Mouse (Mus musculus) right cerebral cortex, adult 18-20 months (tissue): Measurements from ENCODE around the gene Zfpl1.

ENCODE experiments used
- DNase-seq: peaks from one replicate; pipeline ENCODE4 v3.0.0; 2022; ENCODE audit warnings: mixed read lengths

Gene Zfpl1

DNA sequence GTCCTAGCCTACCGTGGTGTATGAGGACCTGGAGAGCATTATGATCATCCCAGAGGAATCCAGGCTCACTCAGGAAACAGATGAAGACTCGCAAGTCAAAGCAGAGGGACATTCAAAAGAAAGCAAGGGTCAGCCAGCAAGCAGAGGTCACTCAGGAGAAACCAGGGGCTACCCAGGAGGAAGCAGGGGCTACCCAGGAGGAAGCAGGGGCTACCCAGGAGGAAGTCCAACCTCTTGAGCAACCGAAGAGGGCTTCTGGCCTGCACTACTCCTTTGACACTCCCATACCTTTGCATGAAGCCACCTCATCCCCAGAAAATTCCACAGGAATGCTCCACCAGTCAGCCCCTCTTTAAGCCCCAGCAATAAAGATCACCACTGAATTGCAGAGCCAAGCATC lies 13.1 kb upstream of the Zfpl1 start:
- DNase-seq, result no peak

DNA sequence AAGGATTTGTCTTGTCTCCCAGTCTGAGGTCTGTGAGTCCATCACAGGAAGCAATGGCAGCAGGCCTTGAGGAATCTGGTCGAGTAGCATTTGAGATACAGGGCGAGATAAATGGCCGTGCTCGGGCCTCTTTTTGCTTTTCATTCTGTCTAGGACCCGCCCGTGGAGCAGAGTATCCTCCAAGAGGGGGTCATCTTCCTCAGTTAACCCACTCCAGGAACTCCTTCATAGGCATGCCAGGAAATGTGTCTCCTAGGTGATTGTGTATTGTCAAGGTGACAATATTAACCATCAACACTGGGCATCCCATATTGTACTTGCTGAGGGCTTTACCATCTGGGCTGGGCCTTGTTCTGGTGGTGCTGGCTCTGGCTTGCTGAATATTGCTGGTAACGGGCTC lies 9.4 kb upstream of the Zfpl1 start, which contains the start of gene AC131692.1:
AC131692.1 (plus strand) TSS at position 301 of the 400 bp plus-strand sequence.
- DNase-seq, result no peak

DNA sequence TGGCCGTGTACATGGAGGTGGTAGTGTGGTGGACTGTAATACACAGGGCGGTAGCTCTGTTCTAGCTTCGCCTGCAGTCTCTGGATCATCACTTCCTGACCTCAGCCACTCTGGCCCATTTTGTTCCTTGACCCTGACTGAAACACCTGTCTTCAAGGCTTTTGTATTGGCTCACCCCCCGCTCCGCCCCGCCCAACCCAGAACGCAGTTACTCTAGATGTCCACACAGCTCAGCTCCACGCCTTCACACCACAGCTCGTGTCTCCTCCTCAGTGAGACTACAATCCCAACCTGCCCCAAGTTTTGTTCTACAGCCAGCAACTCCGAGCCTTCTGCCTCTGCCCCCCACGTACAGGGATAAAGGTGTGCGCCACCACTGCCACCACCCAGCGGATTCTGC lies 4.1 kb upstream of the Zfpl1 start:
- DNase-seq, result no peak

DNA sequence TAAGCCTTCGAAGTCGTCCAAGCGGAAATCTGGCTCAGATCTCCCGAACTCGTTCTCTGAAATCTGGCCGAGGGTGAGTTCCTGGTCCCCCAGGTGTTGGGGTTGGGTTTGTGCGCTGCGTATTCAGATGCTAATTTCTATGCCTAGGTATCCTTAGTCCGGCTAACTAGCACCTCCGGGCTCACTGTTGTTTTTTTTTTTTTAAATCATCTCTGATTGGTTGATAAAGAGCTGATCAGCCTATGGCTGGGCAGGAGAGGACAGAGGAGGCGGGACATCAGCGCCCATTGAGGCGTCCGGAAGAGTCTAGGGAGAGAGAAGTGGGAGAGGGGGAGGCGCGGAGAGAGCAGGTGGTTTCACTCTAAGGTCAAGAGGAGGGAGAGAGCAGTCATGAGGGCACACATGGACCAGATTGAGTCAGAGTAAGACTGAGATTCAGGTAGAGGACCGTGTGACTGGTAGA lies 692 bp upstream of the Zfpl1 start:
- DNase-seq, result no peak

DNA sequence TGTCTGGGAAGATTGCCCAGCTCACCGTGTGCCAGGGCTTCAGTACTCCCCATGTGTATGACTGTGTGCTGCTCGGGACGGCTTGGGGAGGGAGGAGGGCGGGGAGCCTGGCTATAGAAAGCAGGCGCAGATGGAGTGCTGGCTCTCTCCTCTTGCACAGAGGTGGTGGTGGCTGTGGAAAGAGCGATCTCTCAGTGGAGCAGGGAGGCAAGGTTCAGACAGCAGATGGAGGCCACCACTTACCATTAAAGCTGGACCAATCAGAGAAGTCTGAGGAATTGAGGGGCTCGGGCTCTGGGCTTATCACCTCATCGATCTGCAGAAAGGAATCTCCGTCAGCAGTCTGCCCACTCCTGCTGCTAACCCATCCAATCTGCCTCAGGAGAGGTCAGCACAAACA lies 2.6 kb downstream of the Zfpl1 start, which contains the start of gene Gm28374:
Gm28374 (minus strand) TSS at position 101 of the 400 bp plus-strand sequence.
- DNase-seq, result no peak

DNA sequence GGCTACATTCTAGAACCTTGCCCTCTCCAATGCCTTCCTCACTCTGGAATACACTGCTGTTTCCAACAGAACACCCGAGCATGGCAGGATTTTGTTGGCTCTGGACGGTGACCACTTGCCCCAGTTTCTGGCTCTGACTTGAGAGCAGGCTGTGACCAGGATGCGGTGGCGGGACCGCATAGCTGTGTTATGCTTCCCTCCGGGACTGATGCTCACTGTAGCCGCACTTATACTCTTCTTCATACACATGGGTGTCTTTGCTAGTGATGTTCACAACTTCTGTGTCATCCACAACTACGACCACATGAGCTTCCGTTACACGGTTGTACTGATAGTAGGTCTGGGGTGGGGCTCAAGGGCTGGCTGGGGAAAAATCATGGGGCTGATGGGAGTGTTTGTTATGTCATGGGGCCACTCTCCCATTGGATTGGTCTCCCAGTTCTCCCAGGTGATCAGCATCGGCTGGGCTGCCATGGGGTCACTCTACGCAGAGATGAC lies 4.7 kb downstream of the Zfpl1 start, which contains the start of gene Tmem262:
Tmem262 (plus strand) TSS at position 51 of the 498 bp plus-strand sequence.
- DNase-seq, result no peak

DNA sequence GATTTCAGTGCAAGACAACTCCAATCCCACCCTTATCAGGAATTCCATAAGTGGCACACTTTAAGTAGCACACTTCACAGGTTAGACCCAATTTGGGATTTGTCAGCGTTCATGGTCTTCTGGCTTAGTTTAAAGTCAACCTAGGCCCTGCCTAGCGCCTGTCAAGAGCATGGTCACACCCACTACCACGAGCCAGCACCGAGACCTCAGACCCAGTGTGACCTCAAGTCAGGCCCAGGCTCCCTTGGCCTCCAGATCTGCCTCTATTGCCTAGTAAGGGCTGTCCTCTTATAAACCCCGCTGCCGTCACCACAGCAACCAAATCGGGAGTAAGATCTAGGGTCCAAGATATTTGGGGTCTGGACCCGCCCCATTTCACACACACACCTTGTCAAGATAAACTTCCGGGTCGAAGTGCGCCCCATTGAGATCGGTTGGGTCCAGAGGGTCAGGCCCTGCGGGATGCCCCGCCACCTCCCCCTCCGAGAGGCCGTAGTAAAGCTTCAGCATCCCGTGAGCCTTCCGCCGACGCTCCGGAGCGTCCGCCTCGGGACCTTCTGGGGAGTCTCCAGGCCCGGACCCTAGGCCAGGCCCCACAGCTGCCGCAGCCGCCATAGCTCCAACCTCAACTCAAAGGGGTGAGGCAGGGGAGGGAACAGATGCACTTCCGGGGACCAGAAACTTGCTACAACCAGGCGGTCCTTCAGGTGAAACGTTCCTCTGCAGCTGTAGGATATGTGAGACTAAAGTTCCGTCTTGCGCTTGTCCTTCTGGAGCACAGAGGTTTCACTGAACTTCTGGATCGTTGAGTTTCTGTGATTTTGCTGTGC lies 8.0 kb downstream of the Zfpl1 start, which contains the start of gene Vps51:
Vps51 (minus strand) TSS at position 668 of the 830 bp plus-strand sequence.
- peak; percentile 88 for DNase-seq

DNA sequence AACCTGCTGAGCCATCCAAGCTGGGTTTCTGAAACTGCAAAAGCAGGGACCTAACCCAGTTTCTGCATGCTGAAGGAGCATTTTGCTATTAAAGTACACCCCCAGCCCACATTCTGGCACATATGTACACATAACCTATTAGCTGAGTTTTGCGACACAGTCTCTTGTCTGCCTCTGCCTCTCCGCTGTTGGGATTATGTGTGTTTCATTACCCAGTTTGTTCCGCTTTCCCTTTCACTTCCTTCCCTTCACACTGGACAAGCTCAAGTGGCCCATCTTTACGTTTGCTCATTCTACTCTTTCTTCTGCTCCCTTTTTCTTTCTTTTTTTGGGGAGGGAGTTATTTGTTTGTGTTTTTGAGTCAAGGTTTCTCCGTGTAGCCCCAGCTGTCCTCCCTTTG lies 10.9 kb downstream of the Zfpl1 start:
- no peak for DNase-seq

DNA sequence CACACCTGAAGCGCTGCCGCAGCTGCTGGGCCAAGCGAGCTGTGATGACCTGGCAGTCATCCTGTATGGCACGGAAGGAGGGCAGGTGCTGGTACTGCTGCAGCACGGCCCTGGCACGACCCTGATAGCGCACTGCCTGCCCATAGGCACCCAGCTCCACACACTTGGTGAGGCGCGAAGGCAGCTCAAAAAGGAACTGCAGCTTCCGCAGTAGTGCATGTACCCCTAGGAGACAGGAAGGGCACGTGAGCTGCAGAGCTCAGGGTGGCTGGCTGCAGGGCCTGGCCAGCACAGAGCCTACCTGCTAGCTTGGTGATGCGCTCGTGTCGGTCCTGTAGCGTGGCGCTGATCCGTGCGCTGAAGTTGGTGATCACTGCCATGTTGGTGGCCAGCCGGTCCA lies 13.5 kb downstream of the Zfpl1 start:
- no peak for DNase-seq

DNA sequence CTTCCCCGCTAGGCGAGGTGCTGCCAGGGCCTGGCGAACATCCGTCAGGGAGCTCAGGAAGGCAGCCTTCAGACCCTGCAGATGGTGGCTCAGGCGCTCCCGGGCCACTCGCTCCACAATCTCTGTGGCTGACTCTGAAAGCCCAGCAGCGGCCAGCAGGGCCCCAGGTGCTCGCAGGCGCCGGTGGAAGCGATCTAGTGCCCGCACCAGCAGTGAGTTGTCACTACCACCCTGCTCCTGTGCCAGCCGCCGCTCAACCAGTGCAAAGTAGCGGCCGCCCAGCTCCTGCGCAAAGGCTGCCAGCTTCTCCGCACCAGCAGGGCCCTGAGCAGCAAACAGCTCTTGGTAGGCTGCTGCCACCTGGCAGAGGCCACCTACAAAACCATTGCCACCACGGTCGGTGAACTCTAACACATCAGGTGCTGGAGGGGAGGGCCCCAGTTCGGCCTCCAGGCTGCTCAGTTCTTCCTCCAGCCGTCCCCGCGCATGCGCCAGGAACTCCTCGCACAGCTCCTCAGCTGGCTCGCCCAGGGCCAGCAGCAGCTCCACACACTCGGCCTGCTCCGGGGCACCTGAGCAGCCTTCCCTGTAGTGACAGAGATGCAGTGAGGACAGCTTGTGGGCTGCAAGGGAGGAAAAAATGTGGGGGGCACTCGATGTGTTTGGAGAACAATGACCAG lies 14.0 kb downstream of the Zfpl1 start:
- no peak for DNase-seq

DNA sequence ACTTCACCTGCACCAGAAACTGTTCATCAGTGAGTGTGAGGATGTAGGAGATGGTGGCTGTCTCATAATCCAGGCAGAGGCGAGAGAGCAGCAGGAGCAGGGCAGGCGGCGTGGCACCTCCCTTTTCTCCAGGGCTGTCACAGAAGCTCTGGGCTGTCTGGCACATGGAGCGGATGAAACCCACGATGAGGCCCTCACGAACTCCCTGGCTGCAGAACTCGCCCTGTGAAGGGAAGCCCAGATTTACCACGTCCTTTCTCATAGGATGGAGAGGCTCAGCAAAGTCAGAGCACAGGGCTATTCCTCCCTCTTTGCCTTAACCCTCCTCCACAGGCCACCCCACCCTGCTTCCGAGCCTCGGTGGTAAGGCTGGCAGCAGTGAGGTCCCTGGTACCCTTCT lies 14.9 kb downstream of the Zfpl1 start:
- DNase-seq, result no peak

DNA sequence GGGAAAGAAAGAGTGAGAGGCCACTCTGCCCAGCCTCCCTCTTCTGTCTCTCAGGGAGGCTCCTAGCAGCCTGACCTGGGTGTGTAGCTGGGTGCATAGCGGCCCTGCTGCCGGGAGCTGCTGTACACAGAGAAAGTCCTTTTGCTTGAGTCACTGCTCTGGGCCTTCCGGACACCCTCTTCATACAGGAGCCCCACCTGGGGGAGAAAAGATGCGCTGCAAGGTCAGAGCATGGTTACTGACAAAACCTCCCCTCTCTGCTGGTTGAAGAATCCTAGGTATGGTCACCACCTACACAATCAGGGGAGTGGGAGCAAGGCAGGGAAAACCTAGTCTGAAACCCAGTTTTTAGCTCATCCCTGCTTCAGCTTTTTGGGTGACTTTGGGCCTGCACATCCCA lies 15.8 kb downstream of the Zfpl1 start:
- DNase-seq, result no peak

DNA sequence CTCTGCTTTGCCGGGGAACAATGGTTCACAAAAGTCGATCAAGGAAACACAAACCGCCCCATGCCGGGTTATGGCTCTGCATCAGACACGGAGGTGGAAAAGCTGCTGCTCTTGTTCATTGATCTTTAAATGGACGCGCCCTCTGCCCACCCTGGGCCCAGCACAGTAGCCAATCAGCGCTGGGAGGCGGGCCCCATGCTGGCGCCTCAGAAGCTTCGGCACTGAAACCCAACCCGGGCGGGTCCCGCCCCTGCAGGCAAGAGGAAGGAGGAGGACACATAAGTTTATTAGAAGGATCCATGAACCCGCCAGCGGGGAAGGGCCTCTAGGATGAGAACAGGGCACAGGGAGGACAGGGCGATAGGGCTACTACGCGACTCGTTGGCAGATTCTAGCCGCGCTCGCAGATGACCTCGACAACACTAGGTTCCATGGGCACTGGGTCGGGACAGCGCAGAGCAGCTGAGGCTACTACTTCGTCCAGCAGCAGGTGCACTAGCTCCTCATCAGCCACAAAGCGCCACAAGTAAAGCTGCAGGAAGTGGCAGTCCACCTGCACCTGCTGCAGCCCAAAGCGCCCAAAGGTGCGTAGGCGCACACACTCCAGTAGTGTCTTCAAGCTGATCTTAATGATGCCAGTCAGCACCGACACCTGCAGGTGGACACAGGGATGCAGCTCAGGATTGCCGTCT lies 16.9 kb downstream of the Zfpl1 start, which contains the start of gene Tm7sf2:
Tm7sf2 (minus strand) TSS at position 650 of the 692 bp plus-strand sequence.
- DNase-seq, result peak; percentile 91

DNA sequence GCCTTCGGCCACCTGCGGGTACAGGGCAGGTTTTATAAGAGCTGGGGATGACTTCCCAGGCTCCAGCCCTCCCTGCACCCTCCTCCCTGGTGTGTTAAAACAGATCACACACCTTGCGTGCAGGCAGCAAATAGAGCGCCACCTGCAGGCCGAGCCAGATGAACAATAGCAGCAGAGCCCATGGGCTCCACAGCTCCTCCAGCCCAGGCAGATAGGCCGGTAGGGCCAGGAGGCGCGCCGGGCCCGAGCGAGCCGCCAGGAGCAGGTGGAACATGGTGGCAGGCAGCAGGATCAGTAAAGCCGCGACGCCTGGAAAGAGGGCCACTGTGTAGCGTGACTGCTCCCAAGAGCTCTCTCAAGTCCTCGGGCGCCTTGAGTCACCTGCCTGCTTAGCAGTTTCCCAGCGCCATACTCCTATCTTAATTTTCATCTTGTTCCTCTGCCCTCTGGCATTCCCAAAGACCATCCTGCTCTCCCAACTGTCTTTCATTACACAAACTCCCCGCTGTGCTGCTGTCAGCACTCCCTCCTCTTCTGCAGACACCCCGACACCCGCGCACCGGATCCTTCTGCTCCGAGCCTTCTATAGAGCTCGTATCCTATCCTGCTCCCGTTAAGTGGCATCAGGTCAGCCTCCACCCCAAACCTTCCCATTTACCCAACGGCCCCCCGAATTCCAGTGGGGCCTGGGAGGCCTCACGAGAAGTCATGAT lies 17.6 kb downstream of the Zfpl1 start:
- peak; percentile 85 for DNase-seq

DNA sequence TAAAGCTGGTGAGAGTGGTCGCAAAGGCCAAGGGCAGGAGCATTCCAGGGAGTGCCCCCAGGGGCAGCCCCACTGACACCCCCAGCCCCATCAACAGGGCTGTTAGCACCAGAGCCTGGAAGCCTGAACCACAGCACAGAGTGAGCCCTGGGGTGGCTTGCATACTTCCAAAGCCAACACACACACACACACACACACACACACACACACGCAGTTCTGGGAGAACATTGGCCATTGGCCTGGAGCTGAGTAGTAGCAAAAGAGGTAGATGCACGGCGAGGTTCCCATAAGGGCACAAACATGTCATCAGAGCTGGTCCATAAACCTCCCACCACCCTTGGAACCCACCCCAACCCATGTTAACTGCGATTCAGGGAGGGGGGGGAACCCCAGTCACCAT lies 18.2 kb downstream of the Zfpl1 start:
- DNase-seq, result no peak

DNA sequence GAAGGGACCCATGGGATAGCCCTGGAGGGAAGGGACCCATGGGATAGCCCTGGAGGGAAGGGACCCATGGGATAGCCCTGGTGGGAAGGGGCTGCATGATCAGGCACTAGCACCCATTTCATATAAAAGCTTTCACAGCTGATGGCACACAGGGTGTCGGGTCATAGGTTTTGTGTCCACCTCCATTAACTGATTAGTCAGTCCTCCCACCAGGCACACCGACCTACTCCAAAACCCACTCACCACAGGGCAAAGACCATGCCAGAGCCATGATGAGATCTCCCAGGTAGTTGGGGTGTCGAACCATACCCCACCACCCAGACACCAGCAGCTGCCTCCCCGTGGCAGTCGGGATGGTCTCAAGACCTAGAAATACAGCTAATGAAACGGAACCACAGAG lies 21.7 kb downstream of the Zfpl1 start:
- no peak for DNase-seq

DNA sequence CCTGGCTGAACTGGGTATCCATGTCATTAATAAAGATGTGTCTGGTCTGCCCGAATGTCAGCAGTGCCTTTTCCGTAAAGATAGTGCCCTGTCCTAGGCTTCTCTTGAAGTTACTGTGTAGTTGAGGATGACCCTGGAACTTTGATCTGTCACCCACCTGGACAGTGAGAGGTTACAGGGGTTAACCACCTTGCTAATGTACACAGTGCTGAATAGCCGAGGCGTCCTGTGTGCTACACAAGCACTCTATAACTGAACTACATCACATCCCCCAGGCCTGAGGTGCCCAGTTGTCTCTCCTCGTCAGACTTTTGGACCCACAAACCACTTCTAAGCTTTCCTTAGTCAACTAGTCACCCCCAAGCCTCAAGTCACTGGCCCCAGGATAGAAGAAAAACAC lies 22.3 kb downstream of the Zfpl1 start:
- DNase-seq, result no peak

DNA sequence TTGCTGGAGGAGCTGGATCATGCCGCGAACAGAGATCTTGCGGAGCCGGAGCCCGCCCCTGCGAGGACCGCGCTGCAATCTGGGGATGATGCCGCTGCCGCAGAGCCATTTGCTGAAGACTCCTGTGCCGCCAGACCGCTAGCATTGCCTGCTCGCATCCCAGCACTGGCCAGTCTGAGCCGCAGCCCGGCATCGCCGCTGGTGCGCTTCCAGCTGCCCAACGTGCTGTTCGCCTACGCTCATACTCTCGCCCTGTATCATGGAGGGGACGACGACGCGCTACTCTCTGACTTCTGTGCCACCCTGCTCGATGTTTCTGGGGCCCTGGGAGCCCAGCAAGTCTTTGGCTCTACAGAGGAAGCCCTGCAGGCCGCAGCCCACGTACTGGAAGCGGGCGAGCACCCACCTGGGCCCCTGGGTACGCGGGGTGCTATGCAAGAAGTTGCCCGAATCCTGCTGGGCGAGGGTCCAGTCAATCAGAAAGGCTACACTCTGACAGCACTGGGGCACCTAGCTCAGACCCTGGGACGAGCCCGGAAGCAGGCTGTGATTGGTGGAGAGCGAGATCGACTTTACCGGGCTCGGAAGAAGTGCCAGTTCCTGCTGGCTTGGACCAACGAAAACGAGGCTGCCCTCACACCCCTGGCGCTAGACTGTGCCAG lies 23.0 kb downstream of the Zfpl1 start:
- DNase-seq, result peak; percentile 32

DNA sequence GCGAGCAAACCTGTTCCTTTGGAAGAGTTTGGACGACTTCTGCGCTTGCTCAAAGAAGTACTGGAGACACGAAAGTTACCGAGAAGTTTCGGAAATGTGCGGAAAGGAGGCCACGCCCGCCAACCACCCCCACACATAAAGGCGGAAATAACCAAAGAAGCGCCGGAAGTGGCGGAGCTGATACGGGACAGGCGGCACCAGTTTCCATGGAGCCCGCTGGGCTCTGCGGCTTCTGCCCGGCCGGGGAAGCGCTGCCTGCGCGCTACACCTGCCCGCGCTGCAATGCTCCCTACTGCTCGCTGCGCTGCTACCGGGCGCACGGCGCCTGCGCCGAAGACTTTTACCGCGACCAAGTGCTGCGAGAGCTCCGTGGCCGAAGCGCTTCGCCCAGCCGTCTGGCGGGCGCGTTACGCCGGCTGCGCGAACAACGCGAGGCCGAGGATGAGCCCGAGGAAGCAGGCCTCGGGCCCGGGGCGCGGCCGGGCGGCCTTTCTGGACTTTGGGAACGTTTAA lies 23.7 kb downstream of the Zfpl1 start, which contains the start of gene Znhit2:
Znhit2 (plus strand) TSS at position 172 of the 513 bp plus-strand sequence.
- DNase-seq, result peak; percentile 96

DNA sequence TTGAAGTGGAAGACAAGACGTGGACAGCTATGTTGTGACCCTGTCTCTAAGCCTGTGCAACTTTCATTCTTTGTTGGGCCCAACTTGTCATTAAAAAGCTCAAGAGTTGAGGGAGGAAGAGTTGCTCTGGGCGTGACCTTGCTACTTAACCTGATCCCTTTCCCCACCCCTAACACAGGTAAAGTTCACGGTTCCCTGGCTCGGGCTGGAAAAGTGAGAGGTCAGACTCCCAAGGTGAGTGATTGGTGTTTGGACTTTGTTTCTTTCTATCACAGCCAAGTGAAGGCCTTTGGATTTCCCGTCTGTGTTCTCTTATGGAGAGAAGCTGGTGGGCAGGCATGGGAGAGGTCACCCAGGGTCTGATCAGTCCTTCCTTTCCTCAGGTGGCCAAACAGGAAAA lies 25.8 kb downstream of the Zfpl1 start:
- no peak for DNase-seq

DNA sequence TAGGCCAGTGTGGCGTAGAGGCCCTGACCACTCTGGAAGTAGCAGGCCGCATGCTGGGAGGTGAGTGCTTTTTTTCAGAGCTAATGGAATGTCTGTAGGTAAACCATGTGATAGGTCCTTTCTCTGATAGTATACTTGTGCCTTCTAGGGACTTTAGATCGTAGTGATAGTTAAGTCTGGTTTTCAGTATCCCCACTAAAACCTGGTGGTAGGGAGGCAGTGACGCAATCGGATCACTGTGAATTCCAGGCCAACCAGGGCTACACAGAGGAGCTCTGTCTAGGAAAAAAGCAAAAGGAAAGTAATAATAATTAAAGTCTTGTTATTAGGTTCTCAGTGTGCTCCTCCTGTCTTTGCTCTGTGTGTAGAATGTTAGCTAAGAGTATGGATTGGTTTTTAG lies 26.2 kb downstream of the Zfpl1 start:
- DNase-seq, result no peak
